Mouse (Mus musculus) testis, adult 2 months (tissue): Measurements from ENCODE around the gene Stx5a.

Source experiments
- CTCF ChIP-seq: fragments of 200-500 bp; IDR thresholded peaks from 2 replicates; pipeline ENCODE4 v1.5.1; 2012; ENCODE audit warnings: low read depth, mild to moderate bottlenecking, inconsistent platforms, low read length, moderate library complexity; ENCODE audit not compliant: control insufficient read depth, insufficient read depth, insufficient replicate concordance
- POLR2A ChIP-seq: fragments of 200-500 bp; IDR thresholded peaks from 2 replicates; pipeline ENCODE4 v1.6.1; 2012; ENCODE audit warnings: low read depth, mild to moderate bottlenecking, inconsistent platforms, low read length, moderate library complexity; ENCODE audit not compliant: control insufficient read depth

DNA sequence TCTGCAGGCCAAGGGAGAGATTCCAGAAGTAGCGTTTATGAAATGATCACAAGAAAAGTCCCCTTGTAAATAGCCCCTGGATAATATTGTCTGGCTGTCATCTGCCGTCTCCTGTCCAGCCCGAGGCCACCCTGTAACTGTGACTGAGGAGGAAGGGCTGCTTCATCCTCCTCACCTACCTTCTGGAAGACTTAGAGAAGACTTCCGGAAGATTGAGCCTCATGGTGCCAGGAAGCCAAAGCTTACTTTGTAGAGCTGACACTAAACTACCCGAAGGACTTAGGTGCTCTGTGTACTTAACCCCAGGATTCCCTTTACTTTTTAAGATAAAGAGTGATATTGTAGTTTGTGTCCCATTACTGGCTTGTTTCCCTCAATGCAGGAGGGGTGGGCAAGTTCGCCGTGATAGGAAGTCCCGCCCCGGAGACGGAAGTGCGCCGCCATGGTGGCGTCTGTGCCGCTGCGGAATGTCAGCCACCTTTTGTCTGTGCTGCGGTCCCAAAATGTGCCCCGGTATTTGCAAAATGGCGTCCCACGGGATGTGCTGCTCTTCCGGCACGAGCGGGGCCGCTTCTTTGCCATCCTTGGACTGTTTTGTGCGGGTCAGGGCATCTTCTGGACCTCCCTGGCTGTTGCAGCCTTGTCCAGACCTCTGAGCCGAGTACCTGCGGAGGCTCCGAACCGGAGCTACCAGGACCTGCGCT, 29.5 kb downstream of the Stx5a start, which contains the start of gene Tmem223:
- TF ChIP-seq CTCF (no peak), POLR2A (peak; percentile 76)
